Mouse (Mus musculus): Measurements from ENCODE around the gene Cdsn.

Cdsn gene

GRCm38 (mm10) chr17:35548636-35549035 lies 3.3 kb upstream of the Cdsn start:
- POLR2A ChIA-PET, result interaction anchor here in 3 of 4 experiments (0.6 to 3.0 kb wide), 19 partner anchors 9 to 69 kb away, joined by 3 to 17 read pairs (median 5); partner anchors contain the start of genes Cchcr1 (in 1 of the 3) and Tcf19 (in 1 of the 3)
- CTCF ChIA-PET, result interaction anchor here in 3 of 4 experiments (0.8 to 4.6 kb wide), 17 partner anchors 9 to 189 kb away, joined by 3 to 36 read pairs (median 4); no protein-coding TSS in a partner anchor

GRCm38 (mm10) chr17:35549437-35550142 lies 2.3 kb upstream of the Cdsn start:
- ChIA-PET CTCF (interaction anchor here (0.7 to 4.6 kb wide), 24 partner anchors 9 to 188 kb away, joined by 3 to 36 read pairs (median 4); partner anchors contain the start of genes Cchcr1 (in 1 of the 4) and Tcf19 (in 1 of the 4)), POLR2A (interaction anchor here in 2 of 4 experiments (0.5 to 3.0 kb wide), 22 partner anchors 8 to 937 kb away, joined by 3 to 17 read pairs (median 3); partner anchors contain the start of genes Cchcr1 (in 1 of the 2), Mdc1 (in 1 of the 2), Psors1c2 (in 1 of the 2) and Tcf19 (in 1 of the 2))

GRCm38 (mm10) chr17:35550143-35550494 lies 1.8 kb upstream of the Cdsn start:
- ChIA-PET CTCF (interaction anchor here in 3 of 4 experiments (0.6 to 4.6 kb wide), 21 partner anchors 8 to 187 kb away, joined by 3 to 36 read pairs (median 5); partner anchors contain the start of genes Cchcr1 (in 1 of the 3) and Tcf19 (in 1 of the 3)), POLR2A (interaction anchor here in 2 of 4 experiments (0.6 to 3.0 kb wide), 16 partner anchors 8 to 292 kb away, joined by 3 to 17 read pairs (median 3); partner anchors contain the start of genes Mdc1 (in 1 of the 2) and Psors1c2 (in 1 of the 2))

- CTCF ChIA-PET, result interaction anchor here (0.5 to 4.6 kb wide), 17 partner anchors 7 to 186 kb away, joined by 3 to 36 read pairs (median 5); partner anchors contain the start of genes Cchcr1 (in 1 of the 4) and Tcf19 (in 1 of the 4)
These were observed 1.1 kb upstream of the Cdsn start for GRCm38 (mm10) chr17:35550871-35551270.

GRCm38 (mm10) chr17:35554321-35554720 lies 2.4 kb downstream of the Cdsn start:
- CTCF ChIA-PET, result interaction anchor here (0.7 to 7.4 kb wide), 16 partner anchors 10 to 134 kb away, joined by 3 to 84 read pairs (median 3); partner anchors contain the start of genes Cchcr1 (in 1 of the 4) and Tcf19 (in 1 of the 4)

More at GRCm38 (mm10) chr17:35550871-35551270, 1.1 kb upstream of the Cdsn start:
- POLR2A ChIA-PET, result interaction anchor here in 2 of 4 experiments (0.8 to 2.3 kb wide), 8 partner anchors 7 to 291 kb away, joined by 3 to 8 read pairs (median 3); partner anchors contain the start of genes Mdc1 (in 1 of the 2) and Psors1c2 (in 1 of the 2)

GRCm38 (mm10) chr17:35554761-35555397 lies 3.0 kb downstream of the Cdsn start:
- POLR2A ChIA-PET, result interaction anchor here in 2 of 4 experiments (0.6 to 1.8 kb wide), 16 partner anchors 9 to 144 kb away, joined by 3 to 8 read pairs (median 3); partner anchors contain the start of genes 2300002M23Rik (in 1 of the 2), Pou5f1 (in 1 of the 2) and Psors1c2 (in 1 of the 2)
- CTCF ChIA-PET, result interaction anchor here (0.7 to 7.4 kb wide), 20 partner anchors 10 to 135 kb away, joined by 3 to 84 read pairs (median 3); partner anchors contain the start of genes Cchcr1 (in 1 of the 4), Psors1c2 (in 1 of the 4) and Tcf19 (in 1 of the 4)

More at GRCm38 (mm10) chr17:35554321-35554720, 2.4 kb downstream of the Cdsn start:
- POLR2A ChIA-PET, result interaction anchor here in 2 of 4 experiments (0.5 to 1.9 kb wide), 11 partner anchors 8 to 64 kb away, joined by 3 to 8 read pairs (median 4); partner anchors contain the start of genes 2300002M23Rik (in 1 of the 2), Pou5f1 (in 1 of the 2) and Psors1c2 (in 1 of the 2)

GRCm38 (mm10) chr17:35556186-35556765 lies 4.3 kb downstream of the Cdsn start:
- POLR2A ChIA-PET, result interaction anchor here in 2 of 4 experiments (0.8 to 1.8 kb wide), 8 partner anchors 9 to 80 kb away, joined by 3 to 9 read pairs (median 3); partner anchors contain the start of gene Cchcr1 (in 1 of the 2)
- CTCF ChIA-PET, result interaction anchor here (0.7 to 7.4 kb wide), 16 partner anchors 8 to 181 kb away, joined by 3 to 84 read pairs (median 4); no protein-coding TSS in a partner anchor

GRCm38 (mm10) chr17:35556812-35557211 lies 4.9 kb downstream of the Cdsn start:
- CTCF ChIA-PET, result interaction anchor here (0.7 to 7.4 kb wide), 17 partner anchors 8 to 181 kb away, joined by 3 to 84 read pairs (median 5); no protein-coding TSS in a partner anchor
- POLR2A ChIA-PET, result interaction anchor here in 2 of 4 experiments (0.8 to 2.3 kb wide), 4 partner anchors 12 to 22 kb away, joined by 3 to 9 read pairs (median 4); no protein-coding TSS in a partner anchor

GRCm38 (mm10) chr17:35557351-35557750 lies 5.4 kb downstream of the Cdsn start:
- ChIA-PET CTCF (interaction anchor here in 3 of 4 experiments (0.7 to 7.4 kb wide), 19 partner anchors 8 to 283 kb away, joined by 3 to 84 read pairs (median 5); partner anchors contain the start of gene Psors1c2 (in 1 of the 3)), POLR2A (interaction anchor here in 3 of 4 experiments (0.8 to 2.8 kb wide), 6 partner anchors 8 to 67 kb away, joined by 3 to 17 read pairs (median 7); no protein-coding TSS in a partner anchor)

- ChIA-PET POLR2A (interaction anchor here (0.6 to 2.8 kb wide), 22 partner anchors 8 to 606 kb away, joined by 3 to 17 read pairs (median 4); partner anchors contain the start of gene 2300002M23Rik (in 1 of the 4)), CTCF (interaction anchor here (0.5 to 7.4 kb wide), 48 partner anchors 8 to 315 kb away, joined by 3 to 84 read pairs (median 5); partner anchors contain the start of gene Psors1c2 (in 1 of the 4))
These were observed 6.3 kb downstream of the Cdsn start for GRCm38 (mm10) chr17:35558216-35558615.

GRCm38 (mm10) chr17:35567150-35567549 lies 15.2 kb downstream of the Cdsn start, which contains the start of gene 2300002M23Rik:
2300002M23Rik (plus strand) TSS chr17:35567450.
- CTCF ChIA-PET, result interaction anchor here in 2 of 4 experiments (0.5 to 1.2 kb wide), 2 partner anchors 33 to 250 kb away, joined by 3 to 4 read pairs; no protein-coding TSS in a partner anchor
- POLR2A ChIA-PET, result interaction anchor here in 2 of 4 experiments (0.6 to 1.7 kb wide), 5 partner anchors 9 to 48 kb away, joined by 3 to 4 read pairs (median 4); no protein-coding TSS in a partner anchor

- ChIA-PET POLR2A (interaction anchor here in 3 of 4 experiments (0.6 to 1.7 kb wide), 3 partner anchors 9 to 351 kb away, joined by 3 to 4 read pairs (median 4); no protein-coding TSS in a partner anchor), CTCF (interaction anchor here in 2 of 4 experiments (0.6 to 2.4 kb wide), 5 partner anchors 9 to 128 kb away, joined by 3 to 7 read pairs (median 4); partner anchors contain the start of gene Cdsn (in 1 of the 2))
These were observed 15.8 kb downstream of the Cdsn start for GRCm38 (mm10) chr17:35567767-35568166.

GRCm38 (mm10) chr17:35569091-35569944 lies 17.4 kb downstream of the Cdsn start:
- POLR2A ChIA-PET, result interaction anchor here in 3 of 4 experiments (0.6 to 2.6 kb wide), 16 partner anchors 11 to 195 kb away, joined by 3 to 8 read pairs (median 3); partner anchors contain the start of gene Psors1c2 (in 1 of the 3)

GRCm38 (mm10) chr17:35570836-35571235 lies 18.9 kb downstream of the Cdsn start:
- ChIA-PET CTCF (interaction anchor here (0.6 to 4.0 kb wide), 20 partner anchors 12 to 167 kb away, joined by 3 to 19 read pairs (median 4); partner anchors contain the start of gene Cdsn (in 1 of the 4)), POLR2A (interaction anchor here in 3 of 4 experiments (0.6 to 2.6 kb wide), 11 partner anchors 9 to 345 kb away, joined by 3 to 9 read pairs (median 4); partner anchors contain the start of gene Mrps18b (in 1 of the 3))

More at GRCm38 (mm10) chr17:35569091-35569944, 17.4 kb downstream of the Cdsn start:
- CTCF ChIA-PET, result interaction anchor here (0.6 to 4.0 kb wide), 25 partner anchors 9 to 254 kb away, joined by 3 to 19 read pairs (median 4); partner anchors contain the start of gene Flot1 (in 1 of the 4)

- POLR2A ChIA-PET, result interaction anchor here in 3 of 4 experiments (0.7 to 1.5 kb wide), 7 partner anchors 10 to 242 kb away, joined by 3 to 7 read pairs (median 4); no protein-coding TSS in a partner anchor
- CTCF ChIA-PET, result interaction anchor here (0.5 to 4.0 kb wide), 20 partner anchors 8 to 168 kb away, joined by 3 to 19 read pairs (median 3); partner anchors contain the start of genes Cdsn (in 1 of the 4) and Sfta2 (in 1 of the 4)
These were observed 19.5 kb downstream of the Cdsn start for GRCm38 (mm10) chr17:35571477-35571876.
